8 mouse cellular contexts compared by ENCODE assay signal in the genomic region with DNA sequence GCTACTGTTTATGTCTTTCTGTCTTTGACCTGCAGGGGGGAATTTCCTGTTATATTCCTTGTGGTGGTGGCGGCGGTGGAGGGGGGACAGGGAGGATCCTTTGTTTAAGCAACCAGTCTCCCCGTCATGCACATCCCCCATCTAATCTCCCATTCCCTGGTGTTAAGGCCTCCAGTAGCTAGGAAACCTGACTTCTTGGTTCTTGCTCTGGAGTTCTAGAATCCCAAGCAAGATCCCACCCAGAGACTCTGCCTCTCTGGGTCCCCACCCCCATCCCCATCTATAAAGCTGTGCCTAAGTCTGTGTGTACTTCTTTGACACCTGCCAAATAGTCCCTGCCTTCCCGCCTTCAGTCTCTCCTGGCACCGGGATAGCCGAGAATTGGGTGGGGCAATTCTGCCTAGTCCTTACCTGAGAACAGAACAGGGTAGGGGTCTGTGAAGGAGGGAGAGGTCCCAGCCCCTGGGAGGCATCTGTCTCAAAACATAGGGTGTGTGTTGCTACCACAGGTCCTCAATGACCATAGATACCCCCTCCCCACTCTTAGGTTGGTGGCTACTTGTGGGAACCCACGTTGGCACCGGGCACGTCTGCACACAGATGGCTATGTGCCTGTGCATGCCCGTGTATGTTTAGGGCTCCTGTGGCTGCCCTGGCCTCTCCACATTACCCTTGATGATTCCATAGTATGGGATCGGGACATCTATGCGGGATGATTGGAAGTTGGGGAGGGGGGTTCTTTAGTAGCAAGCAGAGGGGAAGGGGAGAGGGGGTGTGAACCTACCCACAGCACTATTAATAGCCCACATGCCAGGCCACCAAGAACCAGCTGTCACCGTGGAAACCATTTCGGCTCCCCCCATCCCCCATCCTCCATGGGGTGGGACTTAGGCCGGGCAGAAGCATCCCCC. TPM values are rescaled to one million over a fixed set of nuclear protein-coding genes. Genes with fewer than 3 reads are reported as not detected.
DNase-seq lines count a peak whose midpoint lies in the region; ATAC-seq and TF ChIP-seq lines count a peak whose summit lies in the region.

No protein-coding gene starts in this region.

- peak overlapping the region; percentile 60 for H3K9ac ChIP-seq in liver, embryonic 13.5 days
- H3K9ac ChIP-seq in neural tube, embryonic 14.5 days (replicated peaks; ENCODE audit: low read depth, low read length): peak overlapping the region; percentile 63

- peaks cover 7% of the 10 kb centered on the region for H3K36me3 ChIP-seq in liver, embryonic 13.5 days
- H3K36me3 ChIP-seq in neural tube, embryonic 14.5 days (ENCODE audit: control insufficient read depth, insufficient read depth, low read length): peaks cover 7% of the 10 kb centered on the region; the same call in 1 of the 2 replicates

- ATAC-seq in liver, embryonic 13.5 days (ENCODE audit: low read depth): no peak
- 0 out of 2 replicates have a peak, but pooled peaks have one; percentile 19 for ATAC-seq in neural tube, embryonic 14.5 days (ENCODE audit: low read depth)

- peak overlapping the region; percentile 32 for H3K4me3 ChIP-seq in left cerebral cortex, adult 2 months
- H3K4me3 ChIP-seq in cortical plate, adult 2 months (ENCODE audit: insufficient read depth, low read length): peak overlapping the region; percentile 13
- no peak overlapping the region for H3K4me3 ChIP-seq in liver, embryonic 13.5 days (replicated peaks)
- peak overlapping the region; percentile 0; the same call in 1 of the 2 replicates for H3K4me3 ChIP-seq in neural tube, embryonic 14.5 days (ENCODE audit: low read depth, low read length)

- H3K27me3 ChIP-seq in liver, embryonic 13.5 days: no peaks in the 10 kb centered on the region
- no peaks in the 10 kb centered on the region for H3K27me3 ChIP-seq in neural tube, embryonic 14.5 days (ENCODE audit: control insufficient read depth, insufficient read depth, low read length)

- peaks cover 37% of the 10 kb centered on the region for H3K4me1 ChIP-seq in cortical plate, adult 2 months (ENCODE audit: control insufficient read depth, insufficient read depth, low read length)
- peaks cover 99% of the 10 kb centered on the region for H3K4me1 ChIP-seq in liver, embryonic 13.5 days (replicated peaks)
- H3K4me1 ChIP-seq in neural tube, embryonic 14.5 days (ENCODE audit: control insufficient read depth, insufficient read depth, low read length): peaks cover 87% of the 10 kb centered on the region

- TF ChIP-seq CTCF in left cerebral cortex, adult 2 months (IDR thresholded peaks at IDR 0.05): peak; percentile 8; the same call in 1 of the 2 replicates
- TF ChIP-seq CTCF in cortical plate, adult 2 months (IDR thresholded peaks at IDR 0.05; ENCODE audit: extremely low read depth, insufficient read depth, low read length): no peak

- H3K27ac ChIP-seq in left cerebral cortex, adult 2 months: peak overlapping the region; percentile 88
- peak overlapping the region; percentile 88 for H3K27ac ChIP-seq in cortical plate, adult 2 months (ENCODE audit: insufficient read depth, low read length)
- H3K27ac ChIP-seq in liver, embryonic 13.5 days: peak overlapping the region; percentile 93
- peak overlapping the region; percentile 93 for H3K27ac ChIP-seq in neural tube, embryonic 14.5 days (ENCODE audit: low read depth, low read length)

- peak overlapping the region; percentile 69 for H3K4me2 ChIP-seq in liver, embryonic 13.5 days
- peak overlapping the region; percentile 70 for H3K4me2 ChIP-seq in neural tube, embryonic 14.5 days (ENCODE audit: low read depth, low read length)

- WGBS in liver, embryonic 13.5 days (ENCODE audit: insufficient replicate concordance): 43% methylated on average over 15 of the region's 15 CpGs
- WGBS in neural tube, embryonic 14.5 days: 13% methylated on average over 15 of the region's 15 CpGs

- no peaks in the 10 kb centered on the region for H3K9me3 ChIP-seq in liver, embryonic 13.5 days (replicated peaks)
- no peaks in the 10 kb centered on the region for H3K9me3 ChIP-seq in neural tube, embryonic 14.5 days (ENCODE audit: control insufficient read depth, low read length)

- no peak for TF ChIP-seq POLR2A in cortical plate, adult 2 months (IDR thresholded peaks at IDR 0.05; ENCODE audit: extremely low read depth, insufficient read depth, low read length)

- intact Hi-C loops in left cerebral cortex, adult 2 months (cut with DNase I): no loop called here
- intact Hi-C loops in heart, postnatal 36 days (cut with DNase I): loop anchor here (2.0 kb wide), 1 partner anchor 16 kb away; no protein-coding TSS in a partner anchor

- DNase-seq in left cerebral cortex, adult 2 months (ENCODE audit: extremely low spot score in 1 of 2, low spot score in 2 of 2): peak in 1 of 2 experiments; percentile 25
- DNase-seq in left cerebral cortex, adult 18-20 months (ENCODE audit: low spot score in 2 of 2): no peak
- DNase-seq in heart, postnatal 36 days: peak; percentile 25 to 42
- DNase-seq in liver, embryonic 13.5 days: no peak
- no peak for DNase-seq in spleen, adult 12 weeks (ENCODE audit: low spot score)
- DNase-seq in gastrocnemius, adult 8-10 months (ENCODE audit: low spot score in 2 of 2): no peak

RNA-seq across cellular contexts. Expression of gene Thra, which starts 8.3 kb away (rescaled TPM):
- total RNA-seq in left cerebral cortex, adult 2 months (2021): 100 to 1,000 TPM; 730 to 768 TPM
- total RNA-seq in left cerebral cortex, adult 18-20 months (2021): 100 to 1,000 TPM; 708 to 832 TPM
- polyA plus RNA-seq in cortical plate, adult 2 months (2012; rRNA removed): 721 and 771 TPM in 2 replicates
- 100 to 1,000 TPM; 100 to 111 TPM for total RNA-seq in heart, postnatal 36 days (2021)
- 8.8 and 9.8 TPM in 2 replicates for polyA plus RNA-seq in liver, embryonic 13.5 days (2015; fragmentation: Nextera tagmentation; extraction: Ambion mirVana)
- polyA plus RNA-seq in neural tube, embryonic 14.5 days (2014; fragmentation: Nextera tagmentation; extraction: Ambion mirVana): 148 and 186 TPM in 2 replicates
- total RNA-seq in gastrocnemius, adult 8-10 months (2022): 10 to 100 TPM; 67.5 to 81.5 (median 76.2) TPM

RNA-seq across cellular contexts. Expression of gene Med24, which starts 19.5 kb away (rescaled TPM):
- total RNA-seq in left cerebral cortex, adult 2 months (2021): 100 to 1,000 TPM; 126 to 134 TPM
- total RNA-seq in left cerebral cortex, adult 18-20 months (2021): 100 to 1,000 TPM; 108 to 127 TPM
- 127 and 144 TPM in 2 replicates for polyA plus RNA-seq in cortical plate, adult 2 months (2012; rRNA removed)
- total RNA-seq in heart, postnatal 36 days (2021): 10 to 100 TPM; 45.2 to 52.7 TPM
- polyA plus RNA-seq in liver, embryonic 13.5 days (2015; fragmentation: Nextera tagmentation; extraction: Ambion mirVana): 27.6 and 36.0 TPM in 2 replicates
- polyA plus RNA-seq in neural tube, embryonic 14.5 days (2014; fragmentation: Nextera tagmentation; extraction: Ambion mirVana): 52.3 and 59.4 TPM in 2 replicates
- 10 to 100 TPM; 42.2 to 48.4 (median 47.9) TPM for total RNA-seq in gastrocnemius, adult 8-10 months (2022)

RNA-seq across cellular contexts. Expression of gene Nr1d1, which starts 26.4 kb away (rescaled TPM):
- total RNA-seq in left cerebral cortex, adult 2 months (2021): 100 to 1,000 TPM in 1 of 2 experiments, 10 to 100 TPM in 1; 91.9 to 153 TPM
- total RNA-seq in left cerebral cortex, adult 18-20 months (2021): 100 to 1,000 TPM in 1 of 2 experiments, 10 to 100 TPM in 1; 87.2 to 122 TPM
- polyA plus RNA-seq in cortical plate, adult 2 months (2012; rRNA removed): 153 and 156 TPM in 2 replicates
- 100 to 1,000 TPM; 104 to 107 TPM for total RNA-seq in heart, postnatal 36 days (2021)
- 0.59 and 1.0 TPM in 2 replicates for polyA plus RNA-seq in liver, embryonic 13.5 days (2015; fragmentation: Nextera tagmentation; extraction: Ambion mirVana)
- 3.8 and 3.9 TPM in 2 replicates for polyA plus RNA-seq in neural tube, embryonic 14.5 days (2014; fragmentation: Nextera tagmentation; extraction: Ambion mirVana)
- 100 to 1,000 TPM in 2 of 4 experiments, 10 to 100 TPM in 2; 83.4 to 175 (median 99.4) TPM for total RNA-seq in gastrocnemius, adult 8-10 months (2022)

RNA-seq across cellular contexts. Expression of gene Msl1, which starts 46.6 kb away (rescaled TPM):
- total RNA-seq in left cerebral cortex, adult 2 months (2021): 100 to 1,000 TPM; 178 to 192 TPM
- total RNA-seq in left cerebral cortex, adult 18-20 months (2021): 100 to 1,000 TPM; 182 to 185 TPM
- 119 and 131 TPM in 2 replicates for polyA plus RNA-seq in cortical plate, adult 2 months (2012; rRNA removed)
- 10 to 100 TPM; 74.4 to 75.3 TPM for total RNA-seq in heart, postnatal 36 days (2021)
- 6.8 and 6.9 TPM in 2 replicates for polyA plus RNA-seq in liver, embryonic 13.5 days (2015; fragmentation: Nextera tagmentation; extraction: Ambion mirVana)
- 24.2 and 26.9 TPM in 2 replicates for polyA plus RNA-seq in neural tube, embryonic 14.5 days (2014; fragmentation: Nextera tagmentation; extraction: Ambion mirVana)
- total RNA-seq in gastrocnemius, adult 8-10 months (2022): 10 to 100 TPM; 53.9 to 57.7 (median 55.8) TPM

RNA-seq across cellular contexts. Expression of gene Csf3, which starts 47.7 kb away (rescaled TPM):
- not detected for total RNA-seq in left cerebral cortex, adult 2 months (2021)
- not detected for total RNA-seq in left cerebral cortex, adult 18-20 months (2021)
- polyA plus RNA-seq in cortical plate, adult 2 months (2012; rRNA removed): 0.08 TPM in 1 of 2 replicates, not detected in the other
- not detected for total RNA-seq in heart, postnatal 36 days (2021)
- polyA plus RNA-seq in liver, embryonic 13.5 days (2015; fragmentation: Nextera tagmentation; extraction: Ambion mirVana): not detected in 2 replicates
- polyA plus RNA-seq in neural tube, embryonic 14.5 days (2014; fragmentation: Nextera tagmentation; extraction: Ambion mirVana): not detected in 2 replicates
- total RNA-seq in gastrocnemius, adult 8-10 months (2022): not detected

Comparison
In these comparisons a context has a peak if more than half of its experiments do, and no peak if none do; other contexts are left out.
1. DNase-seq: peak in heart, postnatal 36 days (2 of 2); none in left cerebral cortex, adult 18-20 months (0 of 2), liver, embryonic 13.5 days (single experiment), spleen, adult 12 weeks (single experiment) and gastrocnemius, adult 8-10 months (0 of 2).
2. RNA of gene Thra, which starts 8.3 kb away (total RNA-seq): 708 to 832 TPM in left cerebral cortex, adult 18-20 months and 730 to 768 TPM in left cerebral cortex, adult 2 months; 100 to 111 TPM in heart, postnatal 36 days and 67.5 to 81.5 TPM in gastrocnemius, adult 8-10 months; every median in the first group is over 4 times any median in the second.
3. Peak in every context shown above with its lines, with median percentiles within 50 percentile points of each other: H3K27ac ChIP-seq.